Mouse (Mus musculus): ENCODE data around the gene Olfr203. TPM values are rescaled to one million over a fixed set of nuclear protein-coding genes. Genes with fewer than 3 reads are reported as not detected.
"Not testable (repeated sequence)": the region's sequence is repeated elsewhere in the genome, so short reads cannot be mapped to it uniquely, and the experiment has no call there.

The Olfr203 gene
- not detected in 2 replicates for polyA plus RNA-seq (2015; fragmentation: Nextera tagmentation; extraction: Ambion mirVana)

DNA sequence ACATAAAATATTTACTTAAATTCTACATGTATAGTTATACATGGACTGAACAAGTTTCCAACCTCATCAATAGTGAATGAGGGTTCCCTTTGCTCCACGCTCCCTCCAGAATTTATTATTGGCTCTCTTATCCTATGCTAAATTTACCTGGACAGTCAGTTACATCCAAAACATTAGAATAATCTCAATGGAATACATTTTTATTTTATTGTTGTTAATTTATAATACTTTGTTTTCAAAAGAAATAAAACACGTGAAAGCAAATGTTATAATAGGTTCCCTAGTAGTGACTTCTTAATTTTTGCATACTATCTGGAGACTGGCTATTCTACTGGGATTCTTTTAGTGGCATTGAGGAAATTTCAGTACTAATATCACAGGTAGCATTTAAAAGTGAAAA lies at the start of gene Olfr203:
Gene Olfr203 (plus strand): TSS at position 301 of the 400 bp plus-strand sequence.
- no peak within 1 kb of the TSS for H3K27ac ChIP-seq (replicated peaks)
- WGBS = 89% methylated on average over 2 of the region's 2 CpGs
- H3K36me3 ChIP-seq = no peaks in the 10 kb centered on the region
- H3K9ac ChIP-seq (replicated peaks) = no peak within 1 kb of the TSS
- H3K4me1 ChIP-seq = no peaks in the 10 kb centered on the region
- H3K4me3 ChIP-seq = no peak within 1 kb of the TSS
- H3K4me2 ChIP-seq (replicated peaks) = no peak within 1 kb of the TSS
- no peak for ATAC-seq (replicated peaks)
- no peaks in the 10 kb centered on the region for H3K27me3 ChIP-seq
- no peaks in the 10 kb centered on the region for H3K9me3 ChIP-seq

GRCm38 (mm10) chr16:59249684-59250083 lies 49.0 kb upstream of the Olfr203 start:
- no peaks in the 10 kb centered on the region for H3K27me3 ChIP-seq
- no peaks in the 10 kb centered on the region for H3K36me3 ChIP-seq
- H3K4me1 ChIP-seq = no peaks in the 10 kb centered on the region
- no peak overlapping the region for H3K4me3 ChIP-seq
- ATAC-seq (replicated peaks) = no peak
- 88% methylated on average over 17 of the region's 17 CpGs for WGBS
- H3K9ac ChIP-seq (replicated peaks) = no peak overlapping the region
- H3K9me3 ChIP-seq = no peaks in the 10 kb centered on the region
- no peak overlapping the region for H3K27ac ChIP-seq (replicated peaks)
- H3K4me2 ChIP-seq (replicated peaks) = no peak overlapping the region

- WGBS = 80% methylated on average over 4 of the region's 4 CpGs
- H3K9me3 ChIP-seq; H3K9ac ChIP-seq (replicated peaks); H3K4me3 ChIP-seq; H3K36me3 ChIP-seq; H3K4me2 ChIP-seq (replicated peaks); H3K4me1 ChIP-seq; H3K27ac ChIP-seq (replicated peaks); H3K27me3 ChIP-seq; ATAC-seq (replicated peaks): not testable (repeated sequence)
Measured at GRCm38 (mm10) chr16:59269097-59269496, 29.6 kb upstream of the Olfr203 start.

- H3K4me1 ChIP-seq; H3K36me3 ChIP-seq; H3K4me3 ChIP-seq; H3K9me3 ChIP-seq; ATAC-seq (replicated peaks); H3K27ac ChIP-seq (replicated peaks); H3K9ac ChIP-seq (replicated peaks); H3K27me3 ChIP-seq; H3K4me2 ChIP-seq (replicated peaks): not testable (repeated sequence)
- WGBS = 91% methylated on average over 4 of the region's 4 CpGs
Measured at GRCm38 (mm10) chr16:59272532-59272931, 26.1 kb upstream of the Olfr203 start, which contains the start of gene Olfr201. Gene Olfr201 (minus strand): TSS chr16:59272632.

DNA sequence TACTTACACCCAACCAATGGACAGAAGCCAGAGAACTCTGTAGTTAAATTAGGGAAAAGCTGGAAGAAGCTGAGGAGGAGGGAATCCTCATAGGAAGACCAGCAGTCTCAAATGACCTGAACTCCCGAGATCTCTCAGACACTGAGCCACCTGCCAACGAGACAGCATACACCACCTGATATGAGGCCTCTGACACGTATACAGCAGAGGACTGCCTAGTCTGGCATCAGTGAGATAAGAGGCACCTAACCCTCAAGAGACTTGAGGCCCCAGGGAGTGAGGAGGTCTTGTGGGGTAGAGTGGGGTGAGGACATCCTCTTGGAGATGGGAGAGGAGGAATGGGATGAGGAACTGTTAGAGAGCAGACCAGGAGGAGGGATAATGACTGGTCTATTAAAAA lies 18.1 kb upstream of the Olfr203 start:
- Histone ChIP-seq H3K4me3 (no peak overlapping the region), H3K27ac (replicated peaks) (no peak overlapping the region), H3K9ac (replicated peaks) (no peak overlapping the region), H3K27me3 (no peaks in the 10 kb centered on the region), H3K9me3 (no peaks in the 10 kb centered on the region), H3K4me2 (replicated peaks) (no peak overlapping the region), H3K4me1 (no peaks in the 10 kb centered on the region), H3K36me3 (no peaks in the 10 kb centered on the region)
- ATAC-seq (replicated peaks) = no peak
- 73% methylated on average over 3 of the region's 3 CpGs for WGBS

DNA sequence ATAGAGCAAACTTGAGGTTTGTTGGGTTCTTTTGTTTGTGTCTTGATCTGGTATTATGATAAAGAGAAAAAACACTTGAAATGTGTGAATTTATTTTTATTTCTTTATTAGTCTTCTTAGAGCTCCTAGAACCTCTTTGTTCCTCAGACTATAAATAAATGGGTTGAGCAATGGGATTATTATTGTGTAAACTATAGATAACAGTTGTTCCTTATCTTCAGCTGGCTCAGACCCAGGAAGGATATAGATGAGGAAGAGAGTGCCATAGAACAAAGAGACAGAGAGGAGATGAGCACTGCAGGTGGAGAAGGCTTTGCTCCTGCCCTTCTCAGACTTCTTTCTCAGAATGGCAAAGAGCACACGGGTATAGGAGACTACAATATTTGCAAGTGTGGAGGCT lies 15.2 kb upstream of the Olfr203 start:
- no peaks in the 10 kb centered on the region for H3K36me3 ChIP-seq
- no peak overlapping the region for H3K4me3 ChIP-seq
- no peak overlapping the region for H3K27ac ChIP-seq (replicated peaks)
- ATAC-seq (replicated peaks) = no peak
- H3K4me2 ChIP-seq (replicated peaks) = no peak overlapping the region
- no peaks in the 10 kb centered on the region for H3K9me3 ChIP-seq
- H3K27me3 ChIP-seq = no peaks in the 10 kb centered on the region
- WGBS = 73% methylated on average over 1 of the region's 1 CpGs
- no peaks in the 10 kb centered on the region for H3K4me1 ChIP-seq
- H3K9ac ChIP-seq (replicated peaks) = no peak overlapping the region

DNA sequence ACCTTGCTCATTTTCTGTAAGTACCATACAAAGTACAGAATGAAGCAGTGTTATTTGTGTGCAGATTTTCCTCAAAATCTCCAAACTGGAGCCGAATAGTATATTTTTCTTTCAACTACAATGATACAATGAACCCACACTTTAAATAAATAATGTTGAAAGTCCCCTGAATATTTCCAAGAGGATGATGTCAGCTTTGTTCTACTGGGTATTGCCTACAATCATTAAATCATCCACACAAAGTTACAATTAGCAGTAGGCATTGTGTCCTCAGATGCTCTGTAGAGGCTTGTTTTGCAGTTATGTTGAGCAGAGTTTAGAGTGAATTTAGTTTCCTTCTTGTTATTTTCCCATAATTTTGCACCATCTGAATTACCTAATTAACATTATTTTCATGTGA lies 12.0 kb upstream of the Olfr203 start, which contains the start of gene Olfr202:
Gene Olfr202 (minus strand): TSS at position 101 of the 400 bp plus-strand sequence.
- Histone ChIP-seq H3K36me3 (no peaks in the 10 kb centered on the region), H3K27me3 (no peaks in the 10 kb centered on the region), H3K9me3 (no peaks in the 10 kb centered on the region), H3K4me2 (replicated peaks) (no peak within 1 kb of the TSS), H3K9ac (replicated peaks) (no peak within 1 kb of the TSS), H3K4me1 (no peaks in the 10 kb centered on the region), H3K27ac (replicated peaks) (no peak within 1 kb of the TSS), H3K4me3 (no peak within 1 kb of the TSS)
- ATAC-seq (replicated peaks) = no peak
- 88% methylated on average over 1 of the region's 1 CpGs for WGBS

- H3K4me1 ChIP-seq = not testable (repeated sequence)
Measured at GRCm38 (mm10) chr16:59287576-59287975, 11.1 kb upstream of the Olfr203 start.

DNA sequence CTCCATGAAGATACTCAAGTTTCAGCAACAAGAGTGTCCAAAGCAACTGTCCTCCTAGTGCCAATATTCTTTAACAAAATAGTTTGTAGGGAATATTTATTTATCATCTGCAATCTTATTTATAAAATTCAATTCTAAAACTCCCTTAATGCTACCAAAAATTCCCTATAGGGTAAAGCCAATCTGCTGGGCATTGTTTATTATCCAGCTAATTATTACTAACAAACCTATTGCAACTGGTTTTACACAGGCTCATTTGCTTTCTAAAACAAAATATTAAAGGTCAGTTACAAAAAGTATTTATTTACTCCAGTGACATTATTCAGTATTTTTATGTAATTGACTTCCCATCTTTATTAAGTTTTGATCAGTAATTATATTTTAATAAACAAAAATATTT lies 19.5 kb downstream of the Olfr203 start, which contains the start of gene Olfr204:
Gene Olfr204 (minus strand): TSS at position 101 of the 400 bp plus-strand sequence.
- Histone ChIP-seq H3K4me3 (no peak within 1 kb of the TSS), H3K36me3 (no peaks in the 10 kb centered on the region), H3K27ac (replicated peaks) (no peak within 1 kb of the TSS), H3K27me3 (no peaks in the 10 kb centered on the region), H3K4me1 (no peaks in the 10 kb centered on the region), H3K9ac (replicated peaks) (no peak within 1 kb of the TSS), H3K9me3 (no peaks in the 10 kb centered on the region), H3K4me2 (replicated peaks) (no peak within 1 kb of the TSS)
- no peak for ATAC-seq (replicated peaks)

More at GRCm38 (mm10) chr16:59287576-59287975, 11.1 kb upstream of the Olfr203 start:
- H3K27ac ChIP-seq (replicated peaks); H3K4me2 ChIP-seq (replicated peaks); H3K4me3 ChIP-seq; H3K9ac ChIP-seq (replicated peaks); ATAC-seq (replicated peaks); H3K27me3 ChIP-seq; H3K9me3 ChIP-seq; H3K36me3 ChIP-seq: not testable (repeated sequence)
- WGBS = 87% methylated on average over 9 of the region's 9 CpGs

- ATAC-seq (replicated peaks); H3K27me3 ChIP-seq; H3K9me3 ChIP-seq; H3K36me3 ChIP-seq; H3K9ac ChIP-seq (replicated peaks); H3K4me3 ChIP-seq; H3K27ac ChIP-seq (replicated peaks); H3K4me1 ChIP-seq; H3K4me2 ChIP-seq (replicated peaks): not testable (repeated sequence)
- 56% methylated on average over 1 of the region's 1 CpGs for WGBS
Measured at GRCm38 (mm10) chr16:59323262-59323661, 24.6 kb downstream of the Olfr203 start.

DNA sequence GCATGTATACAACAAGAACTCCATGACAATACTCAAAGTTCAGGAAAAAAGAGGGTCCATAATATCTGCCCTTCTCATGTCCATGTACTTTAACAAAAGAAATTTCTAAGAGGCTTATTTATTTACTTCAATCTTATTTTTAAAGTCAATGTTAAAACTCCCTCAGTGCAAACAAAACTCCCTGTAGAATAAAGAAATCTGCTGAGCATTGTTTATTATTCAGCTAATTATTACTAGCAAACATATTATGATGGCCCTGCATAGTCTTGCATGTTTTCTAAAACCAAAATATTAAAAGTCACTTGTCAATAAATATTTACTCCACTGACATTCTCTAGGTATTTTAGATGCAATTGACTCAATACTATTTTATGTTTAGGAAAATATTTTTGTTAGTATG lies 32.4 kb downstream of the Olfr203 start, which contains the start of gene Olfr205:
Gene Olfr205 (minus strand): TSS at position 101 of the 400 bp plus-strand sequence.
- no peak within 1 kb of the TSS for H3K4me3 ChIP-seq
- no peaks in the 10 kb centered on the region for H3K36me3 ChIP-seq
- H3K27me3 ChIP-seq = no peaks in the 10 kb centered on the region
- H3K9me3 ChIP-seq = no peaks in the 10 kb centered on the region
- ATAC-seq (replicated peaks) = no peak
- no peak within 1 kb of the TSS for H3K9ac ChIP-seq (replicated peaks)
- no peaks in the 10 kb centered on the region for H3K4me1 ChIP-seq
- H3K27ac ChIP-seq (replicated peaks) = no peak within 1 kb of the TSS
- H3K4me2 ChIP-seq (replicated peaks) = no peak within 1 kb of the TSS

DNA sequence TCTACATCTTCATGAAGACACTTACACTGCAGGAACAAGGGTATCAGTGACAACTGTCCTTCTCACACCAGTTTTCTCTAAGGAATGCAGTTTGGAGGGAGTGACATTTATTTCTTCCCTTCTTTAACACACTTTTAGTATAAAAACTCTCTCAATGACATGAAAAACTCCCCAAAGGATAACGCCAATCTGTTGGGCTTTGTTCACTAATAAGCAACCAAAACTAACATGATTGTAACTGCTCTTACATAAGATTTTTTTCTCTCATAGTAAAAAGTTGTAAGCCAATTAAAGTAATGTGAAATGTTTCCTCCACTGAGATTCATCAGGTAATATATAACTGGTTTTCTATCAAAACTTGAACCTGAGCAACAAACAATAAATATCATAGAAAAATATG lies 50.5 kb downstream of the Olfr203 start, which contains the start of gene Olfr206:
Gene Olfr206 (minus strand): TSS at position 101 of the 400 bp plus-strand sequence.
- H3K27ac ChIP-seq (replicated peaks) = no peak within 1 kb of the TSS
- no peak within 1 kb of the TSS for H3K4me2 ChIP-seq (replicated peaks)
- H3K4me1 ChIP-seq = no peaks in the 10 kb centered on the region
- no peaks in the 10 kb centered on the region for H3K9me3 ChIP-seq
- WGBS = 82% methylated on average over 1 of the region's 1 CpGs
- no peaks in the 10 kb centered on the region for H3K27me3 ChIP-seq
- ATAC-seq (replicated peaks) = no peak
- no peaks in the 10 kb centered on the region for H3K36me3 ChIP-seq
- H3K4me3 ChIP-seq = no peak within 1 kb of the TSS
- H3K9ac ChIP-seq (replicated peaks) = no peak within 1 kb of the TSS
